Mouse (Mus musculus): ENCODE data around the gene Klf5. TPM values are rescaled to one million over a fixed set of nuclear protein-coding genes. Genes with fewer than 3 reads are reported as not detected.

Klf5 gene
- total RNA-seq (2023) = 0.18 TPM

DNA sequence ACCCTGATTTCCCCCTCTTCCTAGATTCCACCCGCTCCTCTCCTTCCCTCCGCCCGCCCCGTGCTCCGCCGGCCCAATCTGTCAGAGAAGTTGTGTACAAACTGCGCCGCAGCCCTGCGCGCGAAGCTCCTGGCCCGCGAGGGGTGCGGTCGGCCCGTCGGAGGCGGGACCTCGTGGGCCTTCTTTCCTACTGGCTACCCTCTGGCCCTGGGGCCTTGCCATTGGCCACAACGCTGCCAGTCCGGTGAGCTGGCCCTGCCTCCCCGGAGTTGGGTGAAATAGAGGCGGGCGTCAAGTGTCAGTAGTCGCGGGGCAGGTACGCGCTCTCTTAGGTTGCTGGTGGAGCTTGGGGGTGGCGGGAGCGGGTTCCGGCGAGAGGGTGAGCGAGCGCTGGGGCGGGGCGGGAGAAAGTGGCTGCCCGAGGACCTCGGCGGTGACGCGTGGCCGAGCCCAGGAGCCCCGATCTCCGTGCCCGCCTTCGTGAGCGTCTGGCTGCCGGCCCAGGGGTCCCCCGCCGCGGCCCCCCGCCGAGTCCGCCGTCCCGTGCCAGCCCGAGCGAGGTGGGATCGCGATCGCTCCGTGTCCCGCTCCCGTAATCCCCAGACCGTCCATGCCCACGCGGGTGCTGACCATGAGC, at the start of gene Klf5:
Gene Klf5, plus strand, starts transcription at position 307 of the 637 bp plus-strand sequence.

Other genes with a start within 250 kb of the Klf5 start
- gene Pibf1, start 199.3 kb upstream of the Klf5 start, total RNA-seq (2023) = 19.9 TPM
- 31.2 TPM for gene Dis3, start 198.9 kb upstream of the Klf5 start, total RNA-seq (2023)

Data from CD4-positive naive resting alpha-beta T cell, adult 57 days (primary cell).